Mouse (Mus musculus): ENCODE measurements around the gene Clpx. TPM values are rescaled to one million over a fixed set of nuclear protein-coding genes. Genes with fewer than 3 reads are reported as not detected.

Clpx gene
- total and polyA plus RNA-seq, 3 experiments, result 31.1 to 45.6 (median 34.5) TPM

DNA sequence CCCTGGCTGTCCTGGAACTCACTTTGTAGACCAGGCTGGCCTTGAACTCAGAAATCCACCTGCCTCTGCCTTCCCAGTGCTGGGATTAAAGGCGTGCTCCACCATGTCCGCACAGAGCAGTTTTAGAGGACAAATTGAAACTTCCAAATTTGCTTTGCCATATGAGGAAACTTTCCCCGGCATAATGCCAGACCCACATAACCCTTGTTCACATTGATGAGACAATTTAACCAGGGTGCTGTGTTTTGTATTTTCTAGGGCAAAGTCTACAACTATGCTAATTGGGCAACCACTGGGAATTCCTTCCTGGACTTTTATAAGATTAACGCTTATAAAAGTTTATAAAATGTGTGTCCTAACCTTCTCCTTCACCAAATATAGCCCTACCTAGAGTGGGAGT lies 4.1 kb upstream of the Clpx start:
- dilution Hi-C loops (cut with MboI; ENCODE audit: extremely low pct_ligation_motif_present, extremely low pct_unique_long_range_greater_than_20kb, low sequenced_read_pairs) (no loop called here), in situ Hi-C loops (cut with MboI; ENCODE audit: low pct_ligation_motif_present, low pct_unique_long_range_greater_than_20kb, low sequenced_read_pairs) (no loop called here)
- no peak for DNase-seq (ENCODE audit: extremely low read depth)
- Histone ChIP-seq H3K4me1 (ENCODE audit: control insufficient read depth in 1 of 2, insufficient read depth in 2 of 2) (peaks cover 0 to 12% of the 10 kb centered on the region in 2 experiments; a peak in 2 of 4 replicates), H3K9me3 (replicated peaks; ENCODE audit: low read length) (peaks cover 22% of the 10 kb centered on the region), H3K4me2 (ENCODE audit: insufficient read depth, low read depth, poor library complexity, severe bottlenecking) (no peak overlapping the region), H3K27ac (ENCODE audit: insufficient read depth, low read depth) (no peak overlapping the region), H3K4me3 (replicated peaks in 1 of 3; ENCODE audit: low read depth in 2 of 3, low read length in 2 of 3, poor library complexity in 1 of 3) (no peak overlapping the region), H3K36me3 (replicated peaks in 1 of 2; ENCODE audit: control insufficient read depth in 1 of 2, insufficient read depth in 1 of 2, low read length in 1 of 2) (peaks cover 0 to 3% of the 10 kb centered on the region in 2 experiments), H3K27me3 (replicated peaks) (no peaks in the 10 kb centered on the region), H3K79me2 (replicated peaks; ENCODE audit: control insufficient read depth, extremely low read depth, insufficient read depth, poor library complexity, severe bottlenecking) (peaks cover 7% of the 10 kb centered on the region), H3K9ac (ENCODE audit: insufficient read depth, low read depth) (no peak overlapping the region)
- TF ChIP-seq MAX (IDR thresholded peaks at IDR 0.05; ENCODE audit: low read length), result no peak
- no peak for TF ChIP-seq ETS1 (conservative IDR thresholded peaks at IDR 0.05; ENCODE audit: low read depth, low read length)

DNA sequence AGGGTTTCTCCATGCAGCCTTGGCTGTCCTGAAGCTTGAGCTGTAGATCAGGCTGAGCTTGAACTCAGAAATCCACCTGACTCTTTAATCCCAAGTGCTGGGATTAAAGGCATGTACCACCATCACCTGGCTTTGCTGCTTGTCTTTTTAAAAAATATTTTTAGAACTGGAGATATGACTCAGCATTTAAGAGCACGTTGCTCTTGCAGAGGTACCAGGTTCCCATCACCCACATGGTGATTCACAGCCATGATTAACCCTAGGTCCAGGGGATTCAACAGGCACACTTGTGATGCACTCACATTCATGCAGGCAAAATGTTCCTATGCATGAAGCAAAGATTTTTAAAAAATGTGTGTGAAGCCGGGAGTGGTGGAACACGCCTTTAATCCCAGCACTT lies 1.6 kb upstream of the Clpx start:
- no peak overlapping the region for H3K9ac ChIP-seq (ENCODE audit: insufficient read depth, low read depth)
- peaks cover 0 to 23% of the 10 kb centered on the region in 2 experiments; a peak in 3 of 4 replicates for H3K4me1 ChIP-seq (ENCODE audit: control insufficient read depth in 1 of 2, insufficient read depth in 2 of 2)
- no peak overlapping the region for H3K27ac ChIP-seq (ENCODE audit: insufficient read depth, low read depth)
- H3K9me3 ChIP-seq (replicated peaks; ENCODE audit: low read length), result peaks cover 19% of the 10 kb centered on the region
- in situ Hi-C loops (cut with MboI; ENCODE audit: low pct_ligation_motif_present, low pct_unique_long_range_greater_than_20kb, low sequenced_read_pairs) (no loop called here), dilution Hi-C loops (cut with MboI; ENCODE audit: extremely low pct_ligation_motif_present, extremely low pct_unique_long_range_greater_than_20kb, low sequenced_read_pairs) (no loop called here)
- no peaks in the 10 kb centered on the region for H3K27me3 ChIP-seq (replicated peaks)
- H3K36me3 ChIP-seq (replicated peaks in 1 of 2; ENCODE audit: control insufficient read depth in 1 of 2, insufficient read depth in 1 of 2, low read length in 1 of 2), result peaks cover 2 to 11% of the 10 kb centered on the region in 2 experiments
- H3K4me3 ChIP-seq (replicated peaks in 1 of 3; ENCODE audit: low read depth in 2 of 3, low read length in 2 of 3, poor library complexity in 1 of 3), result no peak overlapping the region
- TF ChIP-seq TBP (conservative IDR thresholded peaks at IDR 0.05; ENCODE audit: low read depth, low read length), result 0 out of 2 replicates have a peak, but pooled peaks have one; percentile 49
- TF ChIP-seq MEF2A (IDR thresholded peaks at IDR 0.05; ENCODE audit: borderline replicate concordance, low read depth, low read length), result peak; percentile 47; the same call in 1 of the 2 replicates
- TF ChIP-seq SIN3A (IDR thresholded peaks at IDR 0.05; ENCODE audit: low read length), result no peak
- peak; percentile 46; the same call in 1 of the 2 replicates for TF ChIP-seq JUND (conservative IDR thresholded peaks at IDR 0.05; ENCODE audit: low read depth, low read length)
- TF ChIP-seq MYC (IDR thresholded peaks at IDR 0.05; ENCODE audit: low read depth, low read length), result peak; percentile 92
- peak; percentile 72 for TF ChIP-seq MAFK (IDR thresholded peaks at IDR 0.05; ENCODE audit: insufficient replicate concordance, low read length)
- TF ChIP-seq MXI1 (IDR thresholded peaks at IDR 0.05; ENCODE audit: low read depth, low read length), result no peak
- TF ChIP-seq IRF4 (IDR thresholded peaks at IDR 0.05; ENCODE audit: low read depth, low read length), result peak; percentile 44; the same call in 1 of the 2 replicates
- 0 out of 2 replicates have a peak overlapping the region, but pooled peaks have one; percentile 88 for H3K4me2 ChIP-seq (ENCODE audit: insufficient read depth, low read depth, poor library complexity, severe bottlenecking)
- peaks cover 14% of the 10 kb centered on the region for H3K79me2 ChIP-seq (replicated peaks; ENCODE audit: control insufficient read depth, extremely low read depth, insufficient read depth, poor library complexity, severe bottlenecking)
- DNase-seq (ENCODE audit: extremely low read depth), result peak; percentile 39

DNA sequence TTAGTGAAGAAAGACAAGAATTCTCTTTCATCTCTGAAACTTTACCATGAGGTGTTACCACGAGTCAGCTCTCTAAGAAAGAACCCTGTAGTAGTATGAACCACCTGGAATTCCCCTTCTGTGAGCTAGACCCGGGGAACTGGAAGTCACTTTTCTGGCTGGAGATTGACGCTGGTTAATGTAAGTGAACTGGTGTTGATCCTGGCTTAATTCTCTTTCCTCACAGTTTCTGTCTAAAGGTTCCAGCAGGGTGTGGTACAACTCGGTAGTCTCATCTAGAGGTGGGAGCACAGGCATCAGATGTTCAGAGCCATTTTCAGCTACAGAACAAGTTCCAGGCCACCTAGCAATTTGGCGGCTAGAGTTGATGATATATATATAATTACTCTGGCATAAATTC lies 941 bp upstream of the Clpx start:
- peaks cover 14% of the 10 kb centered on the region for H3K9me3 ChIP-seq (replicated peaks; ENCODE audit: low read length)
- peak overlapping the region; percentile 100 for H3K9ac ChIP-seq (ENCODE audit: insufficient read depth, low read depth)
- TF ChIP-seq MAX (IDR thresholded peaks at IDR 0.05; ENCODE audit: low read length) (peak; percentile 70; the same call in 1 of the 2 replicates), TBP (conservative IDR thresholded peaks at IDR 0.05; ENCODE audit: low read depth, low read length) (peak; percentile 58; the same call in 1 of the 2 replicates), SIN3A (IDR thresholded peaks at IDR 0.05; ENCODE audit: low read length) (no peak), MYC (IDR thresholded peaks at IDR 0.05; ENCODE audit: low read depth, low read length) (peak; percentile 93), MEF2A (IDR thresholded peaks at IDR 0.05; ENCODE audit: borderline replicate concordance, low read depth, low read length) (peak; percentile 14; the same call in 1 of the 2 replicates), CHD2 (IDR thresholded peaks at IDR 0.05; ENCODE audit: low read length) (0 out of 2 replicates have a peak, but pooled peaks have one; percentile 16), GABPA (IDR thresholded peaks at IDR 0.05; ENCODE audit: insufficient replicate concordance, low read depth, low read length) (no peak), JUND (conservative IDR thresholded peaks at IDR 0.05; ENCODE audit: low read depth, low read length) (no peak; the same call in 1 of the 2 replicates), EP300 (IDR thresholded peaks at IDR 0.05; ENCODE audit: low read length) (peak; percentile 36; the same call in 1 of the 2 replicates), USF2 (conservative IDR thresholded peaks at IDR 0.05; ENCODE audit: low read depth, low read length) (no peak), UBTF (IDR thresholded peaks at IDR 0.05; ENCODE audit: low read depth, low read length) (no peak), ZC3H11A (IDR thresholded peaks at IDR 0.05; ENCODE audit: low read depth, low read length) (no peak), TCF12 (IDR thresholded peaks at IDR 0.05; ENCODE audit: low read depth, low read length) (peak; percentile 31; the same call in 1 of the 2 replicates), IRF4 (IDR thresholded peaks at IDR 0.05; ENCODE audit: low read depth, low read length) (no peak)
- H3K4me1 ChIP-seq (ENCODE audit: control insufficient read depth in 1 of 2, insufficient read depth in 2 of 2), result peaks cover 0 to 23% of the 10 kb centered on the region in 2 experiments; a peak in 3 of 4 replicates
- dilution Hi-C loops (cut with MboI; ENCODE audit: extremely low pct_ligation_motif_present, extremely low pct_unique_long_range_greater_than_20kb, low sequenced_read_pairs), result no loop called here
- H3K27ac ChIP-seq (ENCODE audit: insufficient read depth, low read depth), result peak overlapping the region; percentile 58; the same call in 1 of the 2 replicates
- peaks cover 8 to 18% of the 10 kb centered on the region in 2 experiments for H3K36me3 ChIP-seq (replicated peaks in 1 of 2; ENCODE audit: control insufficient read depth in 1 of 2, insufficient read depth in 1 of 2, low read length in 1 of 2)
- H3K27me3 ChIP-seq (replicated peaks), result no peaks in the 10 kb centered on the region
- peak overlapping the region; percentile 55 to 87 (median 72) for H3K4me3 ChIP-seq (replicated peaks in 1 of 3; ENCODE audit: low read depth in 2 of 3, low read length in 2 of 3, poor library complexity in 1 of 3)
- DNase-seq (ENCODE audit: extremely low read depth), result peak; percentile 59
- in situ Hi-C loops (cut with MboI; ENCODE audit: low pct_ligation_motif_present, low pct_unique_long_range_greater_than_20kb, low sequenced_read_pairs), result no loop called here
- peak overlapping the region; percentile 88 for H3K4me2 ChIP-seq (ENCODE audit: insufficient read depth, low read depth, poor library complexity, severe bottlenecking)
- peaks cover 14% of the 10 kb centered on the region for H3K79me2 ChIP-seq (replicated peaks; ENCODE audit: control insufficient read depth, extremely low read depth, insufficient read depth, poor library complexity, severe bottlenecking)

Data from CH12.LX (cell line).